Mouse (Mus musculus) fibroblast of lung, adult 2 months (primary cell): ENCODE measurements around the gene Prim2.

Source experiments
- DNase-seq: peaks from one replicate; pipeline ENCODE4 v3.0.0-alpha.2; 2011; ENCODE audit warnings: low read depth

Gene Prim2

GRCm38 (mm10) chr1:33669708-33670141 lies at the start of gene Prim2:
Prim2 (minus strand) TSS chr1:33669795.
- no peak for DNase-seq

GRCm38 (mm10) chr1:33717636-33718035 lies 48.0 kb upstream of the Prim2 start:
- DNase-seq = no peak

GRCm38 (mm10) chr1:33714796-33715195 lies 45.2 kb upstream of the Prim2 start:
- DNase-seq = no peak

GRCm38 (mm10) chr1:33712026-33712425 lies 42.4 kb upstream of the Prim2 start:
- DNase-seq = peak; percentile 74

GRCm38 (mm10) chr1:33709615-33710014 lies 40.0 kb upstream of the Prim2 start:
- DNase-seq = no peak

- DNase-seq = no peak
These were observed 31.6 kb upstream of the Prim2 start for GRCm38 (mm10) chr1:33701244-33701643.

GRCm38 (mm10) chr1:33696016-33696415 lies 26.4 kb upstream of the Prim2 start:
- no peak for DNase-seq

GRCm38 (mm10) chr1:33693893-33694292 lies 24.3 kb upstream of the Prim2 start:
- DNase-seq = no peak

- no peak for DNase-seq
These were observed 20.5 kb upstream of the Prim2 start for GRCm38 (mm10) chr1:33690087-33690448.

- peak; percentile 76 for DNase-seq
These were observed 20.0 kb upstream of the Prim2 start for GRCm38 (mm10) chr1:33689446-33690086.

GRCm38 (mm10) chr1:33688810-33689209 lies 19.2 kb upstream of the Prim2 start:
- DNase-seq = no peak

GRCm38 (mm10) chr1:33684459-33684858 lies 14.9 kb upstream of the Prim2 start:
- no peak for DNase-seq

- no peak for DNase-seq
These were observed 11.3 kb upstream of the Prim2 start for GRCm38 (mm10) chr1:33680890-33681289.

- DNase-seq = no peak
These were observed 10.8 kb upstream of the Prim2 start for GRCm38 (mm10) chr1:33680435-33680834.

- DNase-seq = peak; percentile 53
These were observed 3.8 kb upstream of the Prim2 start for GRCm38 (mm10) chr1:33673158-33673960.

- DNase-seq = no peak
These were observed 2.9 kb upstream of the Prim2 start for GRCm38 (mm10) chr1:33672514-33672913.

- DNase-seq = no peak
These were observed 2.5 kb upstream of the Prim2 start for GRCm38 (mm10) chr1:33672083-33672482.

- DNase-seq = no peak
These were observed 1.8 kb upstream of the Prim2 start for GRCm38 (mm10) chr1:33671441-33671840.

- no peak for DNase-seq
These were observed 595 bp upstream of the Prim2 start for GRCm38 (mm10) chr1:33670164-33670616.

- no peak for DNase-seq
These were observed 5.9 kb downstream of the Prim2 start for GRCm38 (mm10) chr1:33663605-33664117.

- no peak for DNase-seq
These were observed 6.4 kb downstream of the Prim2 start for GRCm38 (mm10) chr1:33663163-33663562.

GRCm38 (mm10) chr1:33658302-33658701 lies 11.3 kb downstream of the Prim2 start:
- DNase-seq = no peak

GRCm38 (mm10) chr1:33657574-33658149 lies 11.9 kb downstream of the Prim2 start:
- DNase-seq = no peak
